Mouse (Mus musculus) kidney, postnatal 36 days (tissue): ENCODE measurements at regions not wholly inside any gene's neighbourhood (a gene's known extent, or its start where the extent isn't known, plus 50 kb on each side); places are given as distances from the start of the nearest gene placed in this dataset.

Experiments used
- DNase-seq, 2 experiments: peaks; one replicate each; pipeline ENCODE4 v3.0.0; 2021 to 2022; ENCODE audit warnings: mixed read lengths in 2 of 2

- DNase-seq, result peak in 1 of 2 experiments; percentile 6
These were observed 131.4 kb upstream of the Psmd7 start for GRCm38 (mm10) chr8:107719656-107720055.

GRCm38 (mm10) chr8:107726716-107727115 is 138.5 kb upstream of the Psmd7 start:
- no peak for DNase-seq

- DNase-seq, result no peak
These were observed 139.0 kb upstream of the Psmd7 start for GRCm38 (mm10) chr8:107727276-107727675.

GRCm38 (mm10) chr8:107739091-107739490 is 150.8 kb upstream of the Psmd7 start:
- no peak for DNase-seq

GRCm38 (mm10) chr8:107757083-107757482 is 168.8 kb upstream of the Psmd7 start:
- DNase-seq, result no peak

GRCm38 (mm10) chr8:107758637-107759036 is 170.4 kb upstream of the Psmd7 start:
- peak in 1 of 2 experiments; percentile 5 for DNase-seq

GRCm38 (mm10) chr8:107776906-107777305 is 165.5 kb upstream of the Zfhx3 start:
- no peak for DNase-seq

GRCm38 (mm10) chr8:107785771-107786170 is 156.7 kb upstream of the Zfhx3 start:
- DNase-seq, result no peak

GRCm38 (mm10) chr8:107792286-107792685 is 150.2 kb upstream of the Zfhx3 start:
- DNase-seq, result no peak

GRCm38 (mm10) chr8:107814931-107815330 is 127.5 kb upstream of the Zfhx3 start:
- DNase-seq, result no peak

- DNase-seq, result peak in 1 of 2 experiments; percentile 5
These were observed 126.7 kb upstream of the Zfhx3 start for GRCm38 (mm10) chr8:107815775-107816174.

GRCm38 (mm10) chr8:107817796-107818195 is 124.6 kb upstream of the Zfhx3 start:
- no peak for DNase-seq

- no peak for DNase-seq
These were observed 122.2 kb upstream of the Zfhx3 start for GRCm38 (mm10) chr8:107820174-107820760.

- DNase-seq, result no peak
These were observed 120.9 kb upstream of the Zfhx3 start for GRCm38 (mm10) chr8:107821522-107821921.

GRCm38 (mm10) chr8:107824096-107824495 is 118.3 kb upstream of the Zfhx3 start:
- DNase-seq, result no peak

- DNase-seq, result no peak
These were observed 117.8 kb upstream of the Zfhx3 start for GRCm38 (mm10) chr8:107824640-107825039.

- no peak for DNase-seq
These were observed 114.8 kb upstream of the Zfhx3 start for GRCm38 (mm10) chr8:107827500-107828125.

GRCm38 (mm10) chr8:107828541-107828940 is 113.9 kb upstream of the Zfhx3 start:
- no peak for DNase-seq

GRCm38 (mm10) chr8:107833481-107833880 is 109.0 kb upstream of the Zfhx3 start:
- no peak for DNase-seq

GRCm38 (mm10) chr8:107846141-107846540 is 96.3 kb upstream of the Zfhx3 start:
- DNase-seq, result no peak

- DNase-seq, result no peak
These were observed 91.0 kb upstream of the Zfhx3 start for GRCm38 (mm10) chr8:107851236-107852043.

- DNase-seq, result no peak
These were observed 82.7 kb upstream of the Zfhx3 start for GRCm38 (mm10) chr8:107859770-107860169.

GRCm38 (mm10) chr8:107860251-107860650 is 82.2 kb upstream of the Zfhx3 start:
- no peak for DNase-seq
